Mouse (Mus musculus) E14TG2a.4 (cell line): Measurements from ENCODE around the gene Tmem243.

Experiments
- H3K27me3 ChIP-seq: 2 replicates; pipeline ENCODE4 v1.6.1; 2014; ENCODE audit warnings: low read length, control low read depth; ENCODE audit not compliant: insufficient read depth
- H3K36me3 ChIP-seq: 2 replicates; pipeline ENCODE4 v1.6.1; 2014; ENCODE audit warnings: low read length, control low read depth; ENCODE audit not compliant: insufficient read depth
- H3K4me1 ChIP-seq: replicated peaks from 2 replicates; pipeline ENCODE4 v1.6.1; 2014; ENCODE audit warnings: low read depth, low read length, control low read depth
- H3K4me3 ChIP-seq: replicated peaks from 2 replicates; pipeline ENCODE4 v1.5.1; 2014; ENCODE audit warnings: mild to moderate bottlenecking, low read length
- H3K9me3 ChIP-seq: 2 replicates; pipeline ENCODE4 v1.6.1; 2014; ENCODE audit warnings: low read length, control low read depth
- CTCF ChIP-seq: conservative IDR thresholded peaks from 2 replicates; pipeline ENCODE4 v1.5.1; 2014; ENCODE audit warnings: low read length
- NANOG ChIP-seq: IDR thresholded peaks from 2 replicates; pipeline ENCODE4 v1.6.1; 2014; ENCODE audit warnings: borderline replicate concordance, low read length, mixed read lengths
- POU5F1 ChIP-seq: IDR thresholded peaks from 2 replicates; pipeline ENCODE4 v1.6.1; 2014; ENCODE audit warnings: low read length, borderline replicate concordance

The Tmem243 gene

DNA sequence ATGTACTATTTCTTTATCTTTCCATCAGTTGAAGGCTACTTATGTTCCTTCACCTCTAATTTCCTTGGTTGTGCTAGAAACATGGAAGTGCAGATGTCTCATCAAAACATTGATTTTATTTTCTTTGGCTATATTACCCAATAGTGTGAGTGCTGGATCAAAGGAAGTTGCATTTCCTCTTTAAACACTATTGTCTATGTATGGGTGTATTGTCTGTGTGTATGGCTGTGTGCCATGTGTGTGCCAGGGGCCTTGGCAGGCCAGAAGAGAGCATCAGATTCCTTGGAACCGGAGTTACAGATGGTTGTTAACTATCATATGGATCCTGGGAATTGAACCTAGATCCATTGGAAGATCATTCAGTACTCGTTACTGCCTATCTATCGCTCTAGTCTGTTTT is 29.1 kb upstream of the Tmem243 start:
- no peak overlapping the region for H3K4me3 ChIP-seq
- H3K9me3 ChIP-seq, result no peaks in the 10 kb centered on the region
- no peaks in the 10 kb centered on the region for H3K36me3 ChIP-seq
- H3K27me3 ChIP-seq, result no peaks in the 10 kb centered on the region
- no peaks in the 10 kb centered on the region for H3K4me1 ChIP-seq
- no peak for TF ChIP-seq CTCF
- no peak for TF ChIP-seq POU5F1
- TF ChIP-seq NANOG, result no peak

DNA sequence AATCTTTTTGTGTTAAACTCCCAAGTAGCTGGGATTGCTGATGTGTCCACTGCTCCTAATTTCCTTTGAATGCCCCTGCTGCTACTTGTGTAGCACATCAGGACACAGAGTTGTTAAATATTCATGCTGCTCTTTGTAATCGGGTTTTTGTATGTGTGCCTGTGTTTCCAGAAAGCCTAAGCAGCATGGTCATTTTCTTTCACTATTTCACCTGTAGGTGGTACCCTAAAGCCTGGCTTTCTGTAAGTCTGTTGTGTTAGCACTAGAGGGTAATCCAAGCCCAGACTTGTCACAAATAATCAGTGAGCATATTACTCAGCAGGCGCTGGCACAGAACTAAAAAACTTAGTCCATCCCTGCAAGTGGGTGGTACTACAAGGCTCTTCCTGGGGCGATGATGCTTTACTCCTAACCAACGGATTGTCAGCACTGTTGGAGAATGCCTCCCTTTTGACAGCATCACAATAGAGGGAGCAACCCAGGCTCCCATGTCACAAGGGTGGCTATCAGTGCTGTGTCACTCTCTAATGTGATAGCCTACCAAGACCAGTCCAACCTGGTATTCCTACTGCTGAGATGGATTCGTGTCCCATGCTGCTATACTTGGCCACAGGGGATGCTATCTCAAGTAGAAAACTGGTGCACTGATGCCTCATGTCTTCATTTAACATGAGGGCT is 27.2 kb upstream of the Tmem243 start:
- no peaks in the 10 kb centered on the region for H3K4me1 ChIP-seq
- TF ChIP-seq POU5F1 (no peak), NANOG (no peak), CTCF (no peak)
- no peaks in the 10 kb centered on the region for H3K27me3 ChIP-seq
- H3K9me3 ChIP-seq, result no peaks in the 10 kb centered on the region
- no peaks in the 10 kb centered on the region for H3K36me3 ChIP-seq
- H3K4me3 ChIP-seq, result no peak overlapping the region

- H3K4me3 ChIP-seq, result no peak overlapping the region
- no peaks in the 10 kb centered on the region for H3K4me1 ChIP-seq
- peaks cover 25% of the 10 kb centered on the region for H3K9me3 ChIP-seq
- no peak for TF ChIP-seq NANOG
- TF ChIP-seq CTCF, result no peak
- TF ChIP-seq POU5F1, result no peak
- H3K27me3 ChIP-seq, result no peaks in the 10 kb centered on the region
- no peaks in the 10 kb centered on the region for H3K36me3 ChIP-seq
Observed at GRCm38 (mm10) chr5:9079773-9080501, 20.5 kb upstream of the Tmem243 start.

DNA sequence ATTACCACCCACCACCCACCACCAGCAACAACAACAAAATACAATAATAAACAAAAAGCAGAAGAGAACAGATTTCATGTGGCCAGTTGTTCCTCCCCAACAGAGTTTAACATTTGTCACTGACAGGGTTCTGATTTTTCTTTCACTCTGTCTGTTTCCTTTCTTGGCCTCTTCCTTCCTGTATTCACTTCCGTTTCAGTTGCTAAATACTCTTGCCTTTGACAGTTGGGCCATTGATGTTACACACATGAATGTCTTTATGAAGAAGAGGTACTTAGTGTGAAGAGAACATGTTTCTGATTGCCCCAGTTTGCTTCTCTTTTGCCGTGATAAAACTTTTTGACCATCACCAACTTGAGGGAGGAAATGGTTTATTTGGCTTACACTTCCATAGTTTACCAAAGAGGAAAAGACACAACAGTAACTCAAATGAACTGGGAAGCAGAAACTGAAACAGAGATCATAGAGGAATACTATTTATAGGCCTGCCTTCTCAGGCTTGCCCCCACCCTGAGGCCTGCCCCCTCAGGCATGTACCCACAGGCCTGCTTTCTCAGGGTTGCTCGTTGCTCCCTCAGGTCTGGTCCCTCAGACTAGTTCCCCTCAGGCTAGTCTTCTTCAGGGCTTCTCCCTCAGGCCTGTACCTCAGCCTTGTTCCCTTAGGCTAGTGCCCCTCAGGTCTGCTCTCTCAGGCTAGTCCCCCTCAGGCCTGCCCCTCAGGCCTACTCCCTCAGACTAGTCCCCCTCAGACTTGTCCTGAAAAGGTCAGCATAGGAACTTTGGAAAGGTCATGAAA is 13.3 kb upstream of the Tmem243 start:
- no peaks in the 10 kb centered on the region; the same call in 1 of the 2 replicates for H3K9me3 ChIP-seq
- peaks cover 8% of the 10 kb centered on the region for H3K4me1 ChIP-seq
- no peaks in the 10 kb centered on the region for H3K27me3 ChIP-seq
- no peak for TF ChIP-seq NANOG
- no peak for TF ChIP-seq CTCF
- TF ChIP-seq POU5F1, result no peak
- no peak overlapping the region for H3K4me3 ChIP-seq
- no peaks in the 10 kb centered on the region for H3K36me3 ChIP-seq

DNA sequence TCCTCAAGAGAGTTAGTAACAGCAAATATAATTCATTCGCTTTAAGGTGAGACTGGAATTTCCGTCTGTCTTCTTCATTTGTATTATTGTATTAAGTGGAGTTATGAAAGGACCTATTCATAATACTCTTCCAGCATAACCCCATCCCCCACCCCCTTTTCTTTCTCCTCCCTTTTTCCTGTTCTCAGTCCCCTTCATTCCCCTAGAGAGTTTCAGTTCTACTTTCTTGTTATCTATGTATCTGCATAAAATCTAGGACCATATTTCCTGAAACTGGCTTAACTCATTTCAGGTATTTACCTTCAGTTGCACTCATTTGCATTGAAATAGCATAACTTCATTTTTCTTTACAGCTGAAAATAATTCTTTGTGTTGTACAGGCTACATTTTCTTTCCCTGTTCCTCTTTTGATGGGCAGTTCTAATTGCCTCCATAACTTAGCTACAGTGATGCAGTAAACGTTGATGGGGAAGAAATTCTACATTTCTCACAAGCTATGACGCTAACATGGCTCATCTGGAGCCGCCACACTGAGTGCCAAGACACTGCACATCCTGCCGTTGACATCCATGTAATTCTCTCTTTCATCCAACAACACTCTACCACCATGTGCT is 9.9 kb upstream of the Tmem243 start:
- Histone ChIP-seq H3K4me3 (no peak overlapping the region), H3K9me3 (peaks cover 12% of the 10 kb centered on the region), H3K36me3 (no peaks in the 10 kb centered on the region), H3K27me3 (no peaks in the 10 kb centered on the region), H3K4me1 (peaks cover 8% of the 10 kb centered on the region)
- no peak for TF ChIP-seq POU5F1
- TF ChIP-seq NANOG, result no peak
- TF ChIP-seq CTCF, result no peak

DNA sequence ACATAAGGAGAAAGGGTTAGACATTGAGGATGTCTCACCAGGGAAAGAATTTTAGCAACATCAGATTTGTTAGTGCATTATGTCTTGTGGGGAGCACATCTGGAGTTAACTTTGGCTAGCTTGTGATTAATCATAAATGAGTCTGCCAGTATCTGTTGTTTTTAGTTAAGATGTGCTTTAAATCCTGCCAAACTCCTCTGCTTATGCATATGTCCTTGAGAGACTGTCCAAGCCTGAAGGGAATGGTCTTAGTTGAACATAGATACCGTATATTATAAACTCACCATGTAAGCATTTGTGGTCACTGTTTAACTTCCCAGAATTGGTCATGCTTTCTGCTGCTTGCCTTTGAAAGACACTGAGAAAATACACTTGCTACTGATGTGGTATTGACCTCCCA is 7.8 kb upstream of the Tmem243 start:
- no peak overlapping the region for H3K4me3 ChIP-seq
- peaks cover 33% of the 10 kb centered on the region for H3K9me3 ChIP-seq
- TF ChIP-seq NANOG (no peak), CTCF (no peak), POU5F1 (no peak)
- H3K27me3 ChIP-seq, result no peaks in the 10 kb centered on the region
- H3K36me3 ChIP-seq, result no peaks in the 10 kb centered on the region
- H3K4me1 ChIP-seq, result 0 out of 2 replicates have a peak, but pooled peaks cover 4% of the 10 kb centered on the region

DNA sequence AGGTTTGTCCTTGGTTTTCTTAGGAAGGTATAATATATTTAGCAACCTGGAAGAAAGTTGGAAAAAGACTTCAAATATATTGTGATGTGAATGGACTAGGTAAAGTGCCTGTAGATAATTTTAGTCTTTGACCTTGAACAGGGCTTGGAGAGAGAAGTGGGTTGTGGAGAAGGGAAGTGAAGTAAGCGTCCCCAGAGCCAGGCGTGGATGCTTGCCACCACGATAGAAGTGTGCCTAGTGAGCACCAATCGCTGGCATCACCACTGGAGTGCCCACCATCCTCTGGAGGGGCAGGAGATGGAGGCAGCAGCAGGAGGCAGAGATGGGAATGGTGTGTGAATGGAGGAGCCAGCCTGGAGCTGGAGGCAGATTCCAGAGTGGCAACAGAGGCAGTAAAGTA is 7.0 kb upstream of the Tmem243 start:
- peaks cover 40% of the 10 kb centered on the region for H3K9me3 ChIP-seq
- no peaks in the 10 kb centered on the region for H3K36me3 ChIP-seq
- H3K27me3 ChIP-seq, result no peaks in the 10 kb centered on the region
- H3K4me1 ChIP-seq, result no peaks in the 10 kb centered on the region
- TF ChIP-seq NANOG (no peak), CTCF (no peak), POU5F1 (no peak)
- H3K4me3 ChIP-seq, result no peak overlapping the region

- peaks cover 43% of the 10 kb centered on the region for H3K27me3 ChIP-seq
- TF ChIP-seq POU5F1 (no peak), NANOG (no peak), CTCF (no peak)
- no peaks in the 10 kb centered on the region for H3K36me3 ChIP-seq
- peaks cover 31% of the 10 kb centered on the region for H3K9me3 ChIP-seq
- H3K4me3 ChIP-seq, result peak overlapping the region; percentile 93
- peaks cover 15% of the 10 kb centered on the region for H3K4me1 ChIP-seq
Observed at GRCm38 (mm10) chr5:9100849-9101801, 657 bp downstream of the Tmem243 start.
